Mouse (Mus musculus): ENCODE data around the gene Unc93a. TPM values are rescaled to one million over a fixed set of nuclear protein-coding genes. Genes with fewer than 3 reads are reported as not detected.
"Not testable (repeated sequence)": the region's sequence is repeated elsewhere in the genome, so short reads cannot be mapped to it uniquely, and the experiment has no call there.

The Unc93a gene
- total RNA-seq (2015; ENCODE audit: low replicate concordance): not detected in 2 replicates
- total RNA-seq (2017; ENCODE audit: low replicate concordance): not detected in 2 replicates

GRCm38 (mm10) chr17:13131710-13132109 lies at the start of gene Unc93a:
Gene Unc93a (minus strand): TSS chr17:13131810.
- ATAC-seq (replicated peaks; ENCODE audit: low FRiP score, poor library complexity, severe bottlenecking): not testable (repeated sequence)

GRCm38 (mm10) chr17:13180491-13180890 lies 48.9 kb upstream of the Unc93a start:
- ATAC-seq (replicated peaks; ENCODE audit: low FRiP score, poor library complexity, severe bottlenecking): not testable (repeated sequence)

GRCm38 (mm10) chr17:13179021-13179420 lies 47.4 kb upstream of the Unc93a start:
- not testable (repeated sequence) for ATAC-seq (replicated peaks; ENCODE audit: low FRiP score, poor library complexity, severe bottlenecking)

- ATAC-seq (replicated peaks; ENCODE audit: low FRiP score, poor library complexity, severe bottlenecking): 0 out of 2 replicates have a peak, but pooled peaks have one; percentile 28
These were observed 46.2 kb upstream of the Unc93a start for GRCm38 (mm10) chr17:13177796-13178195.

GRCm38 (mm10) chr17:13175609-13176008 lies 44.0 kb upstream of the Unc93a start:
- not testable (repeated sequence) for ATAC-seq (replicated peaks; ENCODE audit: low FRiP score, poor library complexity, severe bottlenecking)

- not testable (repeated sequence) for ATAC-seq (replicated peaks; ENCODE audit: low FRiP score, poor library complexity, severe bottlenecking)
These were observed 42.4 kb upstream of the Unc93a start for GRCm38 (mm10) chr17:13174029-13174428.

GRCm38 (mm10) chr17:13173578-13173977 lies 42.0 kb upstream of the Unc93a start:
- not testable (repeated sequence) for ATAC-seq (replicated peaks; ENCODE audit: low FRiP score, poor library complexity, severe bottlenecking)

- ATAC-seq (replicated peaks; ENCODE audit: low FRiP score, poor library complexity, severe bottlenecking): not testable (repeated sequence)
These were observed 14.5 kb upstream of the Unc93a start for GRCm38 (mm10) chr17:13146128-13146527.

GRCm38 (mm10) chr17:13144580-13145215 lies 13.1 kb upstream of the Unc93a start:
- ATAC-seq (replicated peaks; ENCODE audit: low FRiP score, poor library complexity, severe bottlenecking): not testable (repeated sequence)

GRCm38 (mm10) chr17:13142665-13143064 lies 11.1 kb upstream of the Unc93a start:
- not testable (repeated sequence) for ATAC-seq (replicated peaks; ENCODE audit: low FRiP score, poor library complexity, severe bottlenecking)

GRCm38 (mm10) chr17:13135356-13135755 lies 3.7 kb upstream of the Unc93a start:
- ATAC-seq (replicated peaks; ENCODE audit: low FRiP score, poor library complexity, severe bottlenecking): not testable (repeated sequence)

GRCm38 (mm10) chr17:13132352-13132751 lies 742 bp upstream of the Unc93a start:
- ATAC-seq (replicated peaks; ENCODE audit: low FRiP score, poor library complexity, severe bottlenecking): not testable (repeated sequence)

GRCm38 (mm10) chr17:13129737-13130465 lies 1.7 kb downstream of the Unc93a start:
- not testable (repeated sequence) for ATAC-seq (replicated peaks; ENCODE audit: low FRiP score, poor library complexity, severe bottlenecking)

- not testable (repeated sequence) for ATAC-seq (replicated peaks; ENCODE audit: low FRiP score, poor library complexity, severe bottlenecking)
These were observed 2.3 kb downstream of the Unc93a start for GRCm38 (mm10) chr17:13129324-13129723.

GRCm38 (mm10) chr17:13124241-13124640 lies 7.4 kb downstream of the Unc93a start:
- not testable (repeated sequence) for ATAC-seq (replicated peaks; ENCODE audit: low FRiP score, poor library complexity, severe bottlenecking)

GRCm38 (mm10) chr17:13123308-13124038 lies 8.1 kb downstream of the Unc93a start:
- not testable (repeated sequence) for ATAC-seq (replicated peaks; ENCODE audit: low FRiP score, poor library complexity, severe bottlenecking)

GRCm38 (mm10) chr17:13112504-13113291 lies 18.9 kb downstream of the Unc93a start:
- ATAC-seq (replicated peaks; ENCODE audit: low FRiP score, poor library complexity, severe bottlenecking): not testable (repeated sequence)

GRCm38 (mm10) chr17:13106563-13106962 lies 25.0 kb downstream of the Unc93a start:
- ATAC-seq (replicated peaks; ENCODE audit: low FRiP score, poor library complexity, severe bottlenecking): not testable (repeated sequence)

- not testable (repeated sequence) for ATAC-seq (replicated peaks; ENCODE audit: low FRiP score, poor library complexity, severe bottlenecking)
These were observed 38.6 kb downstream of the Unc93a start for GRCm38 (mm10) chr17:13092960-13093359.

All from erythroid progenitor cell, adult 5-6 weeks (primary cell).